Mouse (Mus musculus) C2C12 (cell line): ENCODE measurements at regions not wholly inside any gene's neighbourhood (a gene's known extent, or its start where the extent isn't known, plus 50 kb on each side); places are given as distances from the start of the nearest gene placed in this dataset.

Experiments used
- H3K27me3 ChIP-seq: one replicate; pipeline ENCODE4 v1.6.1; 2011; ENCODE audit not compliant: control insufficient read depth, insufficient read depth, insufficient read length
- H3K36me3 ChIP-seq: one replicate; pipeline ENCODE4 v1.6.1; 2011; ENCODE audit not compliant: control insufficient read depth, insufficient read depth
- H3K4me3 ChIP-seq: one replicate; pipeline ENCODE4 v1.5.1; 2011; ENCODE audit warnings: mild to moderate bottlenecking, control low read depth; ENCODE audit not compliant: poor library complexity, insufficient read depth, severe bottlenecking
- H3K79me2 ChIP-seq: one replicate; pipeline ENCODE4 v1.6.1; 2011; ENCODE audit not compliant: control insufficient read depth, insufficient read depth
- H3K79me3 ChIP-seq: one replicate; pipeline ENCODE4 v1.6.1; 2011; ENCODE audit warnings: low read depth, control low read depth
- H3ac ChIP-seq: one replicate; pipeline ENCODE3; 2011; ENCODE audit warnings: low read depth; ENCODE audit not compliant: control insufficient read depth, insufficient read length
- CEBPB ChIP-seq: IDR thresholded peaks from one replicate; pipeline ENCODE4 v1.6.1; 2011; ENCODE audit warnings: low read depth, mild to moderate bottlenecking, control low read depth, moderate library complexity
- CTCF ChIP-seq: IDR thresholded peaks from one replicate; pipeline ENCODE4 v1.5.1; 2011; ENCODE audit not compliant: control insufficient read depth, insufficient read depth, insufficient read length
- FOSL1 ChIP-seq: IDR thresholded peaks from one replicate; pipeline ENCODE4 v1.8.0; 2011; ENCODE audit warnings: mild to moderate bottlenecking, low read length; ENCODE audit not compliant: poor library complexity, insufficient read depth, severe bottlenecking
- MAX ChIP-seq: IDR thresholded peaks from one replicate; pipeline ENCODE4 v1.6.1; 2011; ENCODE audit warnings: mild to moderate bottlenecking, control low read depth
- MYOD1 ChIP-seq: IDR thresholded peaks from one replicate; pipeline ENCODE4 v1.6.1; 2011; ENCODE audit warnings: low read depth; ENCODE audit not compliant: control insufficient read depth, insufficient read length
- MYOG ChIP-seq: IDR thresholded peaks from one replicate; pipeline ENCODE4 v1.6.1; 2011; ENCODE audit not compliant: control insufficient read depth, insufficient read length; ENCODE audit errors: extremely low read depth
- USF1 ChIP-seq: IDR thresholded peaks from one replicate; pipeline ENCODE4 v1.6.1; 2011; ENCODE audit warnings: low read depth, mild to moderate bottlenecking, control low read depth, moderate library complexity

GRCm38 (mm10) chr9:89858005-89858404, 51.7 kb upstream of the Rasgrf1 start:
- no peak overlapping the region for H3ac ChIP-seq
- H3K4me3 ChIP-seq: no peak overlapping the region
- TF ChIP-seq CEBPB: no peak
- TF ChIP-seq MYOD1: no peak
- TF ChIP-seq MYOG: no peak
- TF ChIP-seq FOSL1: no peak
- TF ChIP-seq USF1: no peak
- no peak for TF ChIP-seq CTCF
- H3K79me3 ChIP-seq: no peaks in the 10 kb centered on the region
- no peaks in the 10 kb centered on the region for H3K79me2 ChIP-seq
- no peaks in the 10 kb centered on the region for H3K36me3 ChIP-seq
- no peaks in the 10 kb centered on the region for H3K27me3 ChIP-seq

GRCm38 (mm10) chr9:89850491-89851282, 59.0 kb upstream of the Rasgrf1 start:
- Histone ChIP-seq H3K79me3 (no peaks in the 10 kb centered on the region), H3K27me3 (no peaks in the 10 kb centered on the region), H3K36me3 (no peaks in the 10 kb centered on the region), H3K4me3 (no peak overlapping the region), H3K79me2 (no peaks in the 10 kb centered on the region), H3ac (no peak overlapping the region)
- TF ChIP-seq FOSL1: no peak
- TF ChIP-seq MAX: no peak
- TF ChIP-seq MYOG: no peak

GRCm38 (mm10) chr9:89849947-89850346, 59.8 kb upstream of the Rasgrf1 start:
- Histone ChIP-seq H3K4me3 (no peak overlapping the region), H3K79me2 (no peaks in the 10 kb centered on the region), H3ac (no peak overlapping the region), H3K36me3 (no peaks in the 10 kb centered on the region), H3K79me3 (no peaks in the 10 kb centered on the region), H3K27me3 (no peaks in the 10 kb centered on the region)
- TF ChIP-seq CEBPB: no peak
- TF ChIP-seq FOSL1: no peak
- no peak for TF ChIP-seq MYOG

GRCm38 (mm10) chr9:89848571-89848970, 61.1 kb upstream of the Rasgrf1 start:
- Histone ChIP-seq H3K79me3 (no peaks in the 10 kb centered on the region), H3ac (no peak overlapping the region), H3K4me3 (no peak overlapping the region), H3K36me3 (no peaks in the 10 kb centered on the region), H3K27me3 (no peaks in the 10 kb centered on the region), H3K79me2 (no peaks in the 10 kb centered on the region)
- TF ChIP-seq MYOG (no peak), MYOD1 (no peak)

- no peak for TF ChIP-seq MYOG
- TF ChIP-seq USF1: no peak
- no peak for TF ChIP-seq CEBPB
- TF ChIP-seq MAX: no peak
- no peak for TF ChIP-seq FOSL1
- no peak for TF ChIP-seq CTCF
- TF ChIP-seq MYOD1: no peak
- H3K79me3 ChIP-seq: no peaks in the 10 kb centered on the region
- H3ac ChIP-seq: no peak overlapping the region
- H3K36me3 ChIP-seq: no peaks in the 10 kb centered on the region
- no peaks in the 10 kb centered on the region for H3K27me3 ChIP-seq
- H3K79me2 ChIP-seq: no peaks in the 10 kb centered on the region
- H3K4me3 ChIP-seq: no peak overlapping the region
Measured at GRCm38 (mm10) chr9:89846973-89847372, 62.7 kb upstream of the Rasgrf1 start.

GRCm38 (mm10) chr9:89842776-89843089, 67.0 kb upstream of the Rasgrf1 start:
- H3K4me3 ChIP-seq: no peak overlapping the region
- H3ac ChIP-seq: no peak overlapping the region
- no peaks in the 10 kb centered on the region for H3K79me2 ChIP-seq
- no peaks in the 10 kb centered on the region for H3K36me3 ChIP-seq
- no peaks in the 10 kb centered on the region for H3K27me3 ChIP-seq
- H3K79me3 ChIP-seq: no peaks in the 10 kb centered on the region
- no peak for TF ChIP-seq MYOG
- no peak for TF ChIP-seq USF1
- no peak for TF ChIP-seq CTCF
- TF ChIP-seq CEBPB: no peak
- TF ChIP-seq MYOD1: no peak
- TF ChIP-seq MAX: no peak
- no peak for TF ChIP-seq FOSL1
